ENCODE assay signal across 37 mouse cellular contexts in genomic region chr19:38190606-38191005, GRCm38 (mm10). TPM values are rescaled to one million over a fixed set of nuclear protein-coding genes. Genes with fewer than 3 reads are reported as not detected.
"Had no signal": no experiment of that assay in that cellular context is flagged by ENCODE, and none has a peak within 500 bp of the region (broad histone marks: within the 10 kb centered on the region; RNA-seq: fewer than 3 reads in every experiment).

No protein-coding gene starts in this region.

- ATAC-seq: forebrain, embryonic 13.5 days; forebrain, embryonic 14.5 days; forebrain, embryonic 15.5 days; forebrain, embryonic 16.5 days; forebrain, postnatal 0 days had no signal

- H3K9me3 ChIP-seq: embryonic facial prominence, embryonic 10.5 days; embryonic facial prominence, embryonic 12.5 days; embryonic facial prominence, embryonic 13.5 days; embryonic facial prominence, embryonic 15.5 days; forebrain, embryonic 10.5 days; forebrain, embryonic 12.5 days; forebrain, embryonic 13.5 days; forebrain, embryonic 15.5 days had no signal

- H3K27me3 ChIP-seq: embryonic facial prominence, embryonic 12.5 days; embryonic facial prominence, embryonic 13.5 days; embryonic facial prominence, embryonic 15.5 days; forebrain, embryonic 12.5 days; forebrain, embryonic 13.5 days; forebrain, embryonic 15.5 days had no signal

- DNase-seq: cerebellum, adult 18-20 months; cerebellum, adult 2 months; cerebellum, adult 8-10 months; cerebellum, adult 9-10 months; cerebellum, adult 9-11 months; cerebellum, postnatal 10 days; cerebellum, postnatal 14 days; cerebellum, postnatal 25 days; cerebellum, postnatal 36 days; embryo, embryonic 11 days; forebrain, postnatal 0 days; gastrocnemius, adult 2 months; gastrocnemius, postnatal 10 days; gastrocnemius, postnatal 14 days; gastrocnemius, postnatal 25 days; gastrocnemius, postnatal 36 days; heart, adult 11 months had no signal

- H3K4me2 ChIP-seq: embryonic facial prominence, embryonic 12.5 days; embryonic facial prominence, embryonic 13.5 days; embryonic facial prominence, embryonic 15.5 days; forebrain, embryonic 12.5 days; forebrain, embryonic 13.5 days; forebrain, embryonic 15.5 days had no signal

- H3K4me1 ChIP-seq: embryonic facial prominence, embryonic 10.5 days; embryonic facial prominence, embryonic 12.5 days; embryonic facial prominence, embryonic 13.5 days; embryonic facial prominence, embryonic 15.5 days; forebrain, embryonic 10.5 days; forebrain, embryonic 12.5 days; forebrain, embryonic 13.5 days had no signal

- H3K9ac ChIP-seq: embryonic facial prominence, embryonic 12.5 days; embryonic facial prominence, embryonic 13.5 days; embryonic facial prominence, embryonic 15.5 days; forebrain, embryonic 12.5 days; forebrain, embryonic 13.5 days; forebrain, embryonic 15.5 days; forebrain, postnatal 0 days had no signal

- H3K4me3 ChIP-seq: embryonic facial prominence, embryonic 10.5 days; embryonic facial prominence, embryonic 12.5 days; embryonic facial prominence, embryonic 13.5 days; embryonic facial prominence, embryonic 15.5 days; erythroblast, embryonic 14.5 days; forebrain, embryonic 10.5 days; forebrain, embryonic 12.5 days; forebrain, embryonic 13.5 days; forebrain, embryonic 15.5 days; gastrocnemius, adult 2 months had no signal

- H3K27ac ChIP-seq: embryonic facial prominence, embryonic 10.5 days; embryonic facial prominence, embryonic 12.5 days; embryonic facial prominence, embryonic 13.5 days; embryonic facial prominence, embryonic 15.5 days; forebrain, embryonic 10.5 days; forebrain, embryonic 12.5 days; forebrain, embryonic 13.5 days; forebrain, embryonic 15.5 days; gastrocnemius, adult 2 months had no signal

RNA-seq across cellular contexts. Expression of gene Pde6c, which starts 58.0 kb away (rescaled TPM):
- total RNA-seq: common myeloid progenitor, adult 5-6 weeks; forebrain, postnatal 0 days; gastrocnemius, adult 18-20 months; gastrocnemius, adult 2 months; gastrocnemius, adult 8-10 months; gastrocnemius, postnatal 10 days; gastrocnemius, postnatal 14 days; gastrocnemius, postnatal 25 days; gastrocnemius, postnatal 36 days; gastrocnemius, postnatal 4 days; granulocyte monocyte progenitor cell, adult 5-6 weeks had no signal
- polyA plus RNA-seq: embryonic facial prominence, embryonic 10.5 days; embryonic facial prominence, embryonic 11.5 days; embryonic facial prominence, embryonic 12.5 days; embryonic facial prominence, embryonic 13.5 days; embryonic facial prominence, embryonic 14.5 days; embryonic facial prominence, embryonic 15.5 days; erythroblast, embryonic 14.5 days; forebrain, embryonic 10.5 days; forebrain, embryonic 11.5 days; forebrain, embryonic 12.5 days; forebrain, embryonic 13.5 days; gonadal fat pad, adult 2 months had no signal
